Mouse (Mus musculus) lung, adult 18-20 months (tissue): Measurements from ENCODE around the gene Sav1.
A peak's percentile ranks its signal among the peaks of the same experiment; 100 is the strongest.

Experiments used
- DNase-seq, 2 experiments: peaks; one replicate each; pipeline ENCODE4 v3.0.0; 2022; ENCODE audit warnings: mixed read lengths in 2 of 2

The Sav1 gene

DNA sequence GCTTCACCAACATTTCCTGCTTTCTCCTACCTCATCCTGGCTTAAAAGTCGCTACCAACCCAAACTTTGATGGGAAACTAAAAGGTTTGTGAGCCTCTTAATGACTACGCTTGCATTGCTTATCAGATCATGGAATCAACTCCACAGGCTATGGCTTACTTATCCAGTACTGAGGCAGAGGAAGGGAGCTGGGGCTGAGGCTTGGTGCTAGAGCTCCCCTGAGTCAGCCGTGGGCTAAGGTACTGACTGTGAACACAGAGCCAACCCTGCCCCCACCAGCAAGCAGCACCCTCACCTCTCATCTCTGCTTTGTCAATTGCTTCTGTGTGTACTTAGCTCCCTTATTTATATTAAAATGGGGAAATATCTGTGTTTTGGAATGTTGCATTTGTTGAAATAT lies 39.3 kb downstream of the Sav1 start:
- DNase-seq: no peak

DNA sequence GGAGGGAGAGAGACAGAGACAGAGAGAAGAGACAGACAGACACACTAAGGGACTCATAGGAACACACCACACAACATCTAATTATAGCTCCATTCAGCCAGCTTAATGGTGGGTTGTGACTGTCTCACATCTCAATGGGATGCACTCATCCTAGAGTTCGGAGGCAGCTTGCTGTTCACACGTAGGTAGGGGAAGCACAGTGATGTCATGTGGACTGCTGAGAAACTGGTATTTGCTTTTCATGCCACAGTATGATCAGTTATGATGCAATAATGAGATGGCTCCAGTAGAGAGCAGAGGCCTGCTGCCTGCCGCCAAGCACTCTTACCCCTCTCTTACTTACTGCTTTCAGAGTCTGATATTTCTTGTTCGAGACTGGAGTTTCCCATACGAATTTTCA lies 40.9 kb downstream of the Sav1 start:
- DNase-seq: no peak

DNA sequence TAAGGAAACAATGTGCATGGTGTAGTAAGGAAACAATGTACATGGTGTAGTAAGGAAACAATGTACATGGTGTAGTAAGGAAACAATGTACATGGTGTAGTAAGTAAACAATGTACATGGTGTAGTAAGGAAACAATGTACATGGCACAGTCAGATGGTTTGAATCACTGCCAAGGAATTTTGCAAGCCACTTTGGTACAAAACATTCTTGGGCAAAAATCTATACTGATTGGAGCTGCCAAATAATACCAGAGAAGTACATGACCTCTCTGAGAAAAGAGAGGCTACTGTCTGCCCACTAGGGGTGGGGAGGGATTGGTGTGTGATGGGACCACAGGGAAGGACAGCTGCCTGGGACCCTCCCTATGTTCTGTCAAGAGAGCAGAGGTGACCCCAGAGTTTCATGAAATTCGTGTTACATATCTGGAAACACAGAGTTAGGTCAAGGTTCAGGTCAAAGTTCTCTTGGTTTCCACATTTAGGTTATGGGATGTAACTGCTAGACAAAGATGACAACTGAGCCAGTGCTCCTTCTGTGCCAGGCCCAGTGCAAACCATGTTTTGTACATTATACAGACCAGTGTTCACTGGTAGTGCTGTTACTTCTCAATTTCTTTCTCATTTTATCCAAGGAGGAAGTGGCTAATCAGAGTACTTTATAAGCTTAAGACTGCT lies 45.0 kb downstream of the Sav1 start:
- no peak for DNase-seq

GRCm38 (mm10) chr12:69939291-69939690 lies 47.5 kb downstream of the Sav1 start:
- DNase-seq: no peak

- no peak for DNase-seq
These were observed 49.1 kb downstream of the Sav1 start for GRCm38 (mm10) chr12:69937731-69938130.

DNA sequence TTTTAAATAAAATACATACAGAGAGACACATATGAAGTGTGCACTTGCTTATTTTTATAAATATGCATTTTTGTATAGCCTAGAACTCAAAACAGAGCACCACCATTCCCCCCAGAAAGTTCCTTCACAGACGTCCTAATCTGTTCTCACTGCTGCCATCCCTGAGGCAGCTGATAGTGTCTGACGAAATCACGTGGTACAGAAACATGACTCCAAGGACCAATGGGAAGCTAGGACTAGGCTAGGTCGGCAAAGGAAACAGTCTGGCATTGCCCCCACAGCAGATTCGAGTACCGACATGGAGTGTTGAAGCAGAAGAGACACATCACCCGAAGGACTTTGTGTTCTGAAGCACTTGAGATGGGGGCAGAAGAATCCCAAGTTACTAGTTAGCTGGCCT lies 60.1 kb downstream of the Sav1 start:
- DNase-seq: no peak

GRCm38 (mm10) chr12:69924012-69924411 lies 62.8 kb downstream of the Sav1 start:
- peak in 1 of 2 experiments; percentile 32 for DNase-seq

DNA sequence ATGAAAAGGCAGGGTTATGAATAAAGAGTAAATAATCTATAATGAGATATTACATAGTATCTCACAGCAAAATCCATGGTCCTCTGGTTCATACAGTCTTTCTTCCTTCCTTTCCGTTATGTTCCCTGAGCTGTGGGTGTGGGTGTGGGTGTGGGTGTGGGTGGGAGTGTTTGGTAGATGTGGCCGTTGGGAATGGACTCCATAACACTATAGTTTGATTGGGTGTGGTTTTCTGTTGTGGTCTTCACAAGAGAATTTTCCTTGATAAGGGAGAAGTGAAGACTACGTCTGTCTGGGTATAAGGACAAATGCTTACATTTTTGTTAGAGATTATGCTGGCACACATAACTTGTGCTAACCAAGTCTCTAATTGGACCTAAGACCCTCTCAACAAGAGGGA lies 63.2 kb downstream of the Sav1 start:
- no peak for DNase-seq

GRCm38 (mm10) chr12:69923128-69923527 lies 63.7 kb downstream of the Sav1 start:
- DNase-seq: no peak

DNA sequence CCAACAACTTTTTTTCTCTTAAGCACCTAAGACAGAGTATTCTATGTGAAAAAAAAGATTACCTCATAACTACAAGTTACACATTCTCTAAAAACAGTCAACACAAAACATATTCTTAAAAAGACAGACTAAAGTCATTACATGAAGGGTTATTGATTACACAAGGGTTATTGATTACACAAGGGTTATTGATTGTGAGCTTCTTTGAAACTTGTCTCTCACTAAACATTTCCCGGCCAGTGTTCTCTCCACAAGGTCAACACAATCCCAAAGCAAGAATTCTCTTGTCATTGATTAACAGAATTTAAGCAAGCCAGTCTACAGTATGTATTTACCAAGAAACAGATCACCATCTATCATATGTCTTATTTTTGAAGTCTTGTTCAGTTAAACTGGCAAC lies 64.7 kb downstream of the Sav1 start:
- DNase-seq: no peak

DNA sequence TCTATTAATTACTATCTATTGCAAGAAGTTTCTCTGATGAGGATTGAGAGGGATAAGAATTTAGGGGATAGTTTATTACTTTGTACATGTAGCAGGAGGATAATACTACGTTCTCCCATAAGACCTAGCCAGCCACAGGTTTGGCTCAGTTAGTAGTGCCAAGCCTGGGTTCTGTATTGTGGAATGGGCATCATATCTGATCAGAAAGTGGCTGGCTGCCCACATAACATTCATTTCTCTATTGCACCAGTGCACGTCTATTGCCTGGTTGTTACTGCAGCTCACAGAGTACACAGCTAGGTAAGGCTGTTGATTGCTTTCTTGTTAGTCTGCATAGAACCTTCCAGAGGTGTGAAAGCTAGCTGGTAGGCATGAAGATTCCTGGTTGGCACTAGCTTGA lies 68.9 kb downstream of the Sav1 start:
- no peak for DNase-seq
